Mouse (Mus musculus): ENCODE measurements at regions not wholly inside any gene's neighbourhood (a gene's known extent, or its start where the extent isn't known, plus 50 kb on each side); places are given as distances from the start of the nearest gene placed in this dataset.

- H3K27me3 ChIP-seq (ENCODE audit: insufficient read depth, low read length) = peaks cover 16% of the 10 kb centered on the region
- no peak for TF ChIP-seq GATA2 (IDR thresholded peaks at IDR 0.05; ENCODE audit: borderline replicate concordance, low read depth, low read length)
- TF ChIP-seq GATA1 (IDR thresholded peaks at IDR 0.05; ENCODE audit: borderline replicate concordance, low read length) = no peak
- H3K4me3 ChIP-seq (ENCODE audit: low read depth, low read length) = no peak overlapping the region
- ATAC-seq (ENCODE audit: extremely low read depth, insufficient number of reproducible peaks, low FRiP score, poor library complexity, severe bottlenecking) (no peak; the same call in 1 of the 2 replicates), DNase-seq (ENCODE audit: low spot score) (no peak)
- H3K9me3 ChIP-seq (replicated peaks) = no peaks in the 10 kb centered on the region
- peaks cover 3% of the 10 kb centered on the region; the same call in 1 of the 2 replicates for H3K4me1 ChIP-seq (ENCODE audit: insufficient read depth, low read depth, low read length)
- no peaks in the 10 kb centered on the region for H3K36me3 ChIP-seq (replicated peaks)
These were observed 95.5 kb upstream of the Gls start for GRCm38 (mm10) chr1:52328507-52328906.

DNA sequence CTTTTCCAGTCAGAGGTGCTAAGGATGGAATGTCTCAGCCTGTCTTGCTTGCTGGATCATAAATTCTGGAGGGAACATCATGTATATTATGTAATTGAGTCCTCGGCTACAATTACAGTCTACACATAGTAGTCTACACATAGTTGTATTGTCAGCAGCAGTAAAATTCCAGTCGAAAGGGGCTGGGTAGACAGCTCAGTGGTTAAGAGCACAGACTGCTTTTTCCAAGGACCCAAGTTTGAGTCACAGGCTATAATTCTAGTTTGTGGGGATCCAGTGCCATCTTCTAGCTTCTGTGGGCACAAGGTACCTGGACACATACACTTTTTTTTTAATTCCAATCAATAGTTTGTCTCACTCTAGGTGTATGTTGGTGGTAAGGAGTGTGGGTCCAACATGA is 91.3 kb upstream of the Gls start:
- TF ChIP-seq GATA2 (IDR thresholded peaks at IDR 0.05; ENCODE audit: borderline replicate concordance, low read depth, low read length) = no peak
- no peak for TF ChIP-seq POLR2AphosphoS5 (IDR thresholded peaks at IDR 0.05; ENCODE audit: insufficient replicate concordance, low read depth, low read length)
- TF ChIP-seq CTCF (IDR thresholded peaks at IDR 0.05; ENCODE audit: low read depth, low read length) = no peak
- TF ChIP-seq TAL1 (conservative IDR thresholded peaks at IDR 0.05; ENCODE audit: low read depth, low read length) = no peak
- TF ChIP-seq GATA1 (IDR thresholded peaks at IDR 0.05; ENCODE audit: borderline replicate concordance, low read length) = no peak
- DNase-seq (ENCODE audit: low spot score) (no peak), ATAC-seq (ENCODE audit: extremely low read depth, insufficient number of reproducible peaks, low FRiP score, poor library complexity, severe bottlenecking) (no peak)
- Histone ChIP-seq H3K4me3 (ENCODE audit: low read depth, low read length) (no peak overlapping the region), H3K27me3 (ENCODE audit: insufficient read depth, low read length) (peaks cover 8% of the 10 kb centered on the region), H3K4me1 (ENCODE audit: insufficient read depth, low read depth, low read length) (no peaks in the 10 kb centered on the region), H3K36me3 (replicated peaks) (no peaks in the 10 kb centered on the region), H3K9me3 (replicated peaks) (0 out of 2 replicates have a peak, but pooled peaks cover 2% of the 10 kb centered on the region)

- no peak for DNase-seq (ENCODE audit: low spot score)
- no peak for TF ChIP-seq POLR2AphosphoS5 (IDR thresholded peaks at IDR 0.05; ENCODE audit: insufficient replicate concordance, low read depth, low read length)
- no peak for TF ChIP-seq GATA1 (IDR thresholded peaks at IDR 0.05; ENCODE audit: borderline replicate concordance, low read length)
- no peak for TF ChIP-seq CTCF (IDR thresholded peaks at IDR 0.05; ENCODE audit: low read depth, low read length)
- TF ChIP-seq GATA2 (IDR thresholded peaks at IDR 0.05; ENCODE audit: borderline replicate concordance, low read depth, low read length) = no peak
- TF ChIP-seq TAL1 (conservative IDR thresholded peaks at IDR 0.05; ENCODE audit: low read depth, low read length) = no peak
- Histone ChIP-seq H3K4me1 (ENCODE audit: insufficient read depth, low read depth, low read length) (no peaks in the 10 kb centered on the region), H3K36me3 (replicated peaks) (no peaks in the 10 kb centered on the region), H3K4me3 (ENCODE audit: low read depth, low read length) (no peak overlapping the region), H3K9me3 (replicated peaks) (0 out of 2 replicates have a peak, but pooled peaks cover 2% of the 10 kb centered on the region), H3K27me3 (ENCODE audit: insufficient read depth, low read length) (no peaks in the 10 kb centered on the region)
- ATAC-seq (ENCODE audit: extremely low read depth, insufficient number of reproducible peaks, low FRiP score, poor library complexity, severe bottlenecking) = no peak
These were observed 79.1 kb upstream of the Gls start for GRCm38 (mm10) chr1:52312076-52312633.

DNA sequence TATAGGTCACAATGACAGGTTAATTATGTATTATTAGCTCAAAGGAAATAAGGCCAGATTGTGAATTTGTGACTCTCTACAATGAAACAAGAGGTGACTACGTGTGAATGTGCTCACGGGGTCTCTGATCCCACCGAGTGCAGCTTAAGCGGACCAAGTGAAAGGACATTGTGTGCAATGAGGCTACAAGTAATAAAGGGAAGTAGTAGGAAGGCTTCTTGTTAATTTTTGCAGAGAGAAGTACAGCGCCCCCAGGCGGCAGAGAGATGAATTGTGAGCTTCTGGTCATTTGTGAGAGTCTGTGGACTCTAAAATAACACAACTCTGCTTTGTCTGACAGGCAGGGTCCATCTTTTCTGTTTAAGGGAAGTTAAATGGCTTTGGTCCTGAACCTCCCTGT is 73.9 kb upstream of the Gls start:
- ATAC-seq (ENCODE audit: extremely low read depth, insufficient number of reproducible peaks, low FRiP score, poor library complexity, severe bottlenecking) = no peak
- peaks cover 13% of the 10 kb centered on the region for H3K4me1 ChIP-seq (ENCODE audit: insufficient read depth, low read depth, low read length)
- H3K4me3 ChIP-seq (ENCODE audit: low read depth, low read length) = no peak overlapping the region
- TF ChIP-seq TAL1 (conservative IDR thresholded peaks at IDR 0.05; ENCODE audit: low read depth, low read length) (no peak), CTCF (IDR thresholded peaks at IDR 0.05; ENCODE audit: low read depth, low read length) (peak; percentile 64), GATA2 (IDR thresholded peaks at IDR 0.05; ENCODE audit: borderline replicate concordance, low read depth, low read length) (no peak), POLR2AphosphoS5 (IDR thresholded peaks at IDR 0.05; ENCODE audit: insufficient replicate concordance, low read depth, low read length) (no peak), GATA1 (IDR thresholded peaks at IDR 0.05; ENCODE audit: borderline replicate concordance, low read length) (no peak)
- DNase-seq (ENCODE audit: low spot score) = no peak
- H3K9me3 ChIP-seq (replicated peaks) = no peaks in the 10 kb centered on the region
- no peaks in the 10 kb centered on the region for H3K36me3 ChIP-seq (replicated peaks)
- H3K27me3 ChIP-seq (ENCODE audit: insufficient read depth, low read length) = peaks cover 3% of the 10 kb centered on the region; the same call in 1 of the 2 replicates

- DNase-seq (ENCODE audit: low spot score) (no peak), ATAC-seq (ENCODE audit: extremely low read depth, insufficient number of reproducible peaks, low FRiP score, poor library complexity, severe bottlenecking) (no peak)
- H3K27me3 ChIP-seq (ENCODE audit: insufficient read depth, low read length) = peaks cover 3% of the 10 kb centered on the region; the same call in 1 of the 2 replicates
- no peaks in the 10 kb centered on the region for H3K9me3 ChIP-seq (replicated peaks)
- H3K4me3 ChIP-seq (ENCODE audit: low read depth, low read length) = no peak overlapping the region
- no peaks in the 10 kb centered on the region for H3K36me3 ChIP-seq (replicated peaks)
- peaks cover 13% of the 10 kb centered on the region for H3K4me1 ChIP-seq (ENCODE audit: insufficient read depth, low read depth, low read length)
- TF ChIP-seq GATA2 (IDR thresholded peaks at IDR 0.05; ENCODE audit: borderline replicate concordance, low read depth, low read length) = no peak
- no peak for TF ChIP-seq POLR2AphosphoS5 (IDR thresholded peaks at IDR 0.05; ENCODE audit: insufficient replicate concordance, low read depth, low read length)
- no peak for TF ChIP-seq TAL1 (conservative IDR thresholded peaks at IDR 0.05; ENCODE audit: low read depth, low read length)
These were observed 72.9 kb upstream of the Gls start for GRCm38 (mm10) chr1:52305679-52306632.

GRCm38 (mm10) chr1:52302557-52302956 is 69.5 kb upstream of the Gls start:
- Histone ChIP-seq H3K27me3 (ENCODE audit: insufficient read depth, low read length) (peaks cover 10% of the 10 kb centered on the region), H3K4me3 (ENCODE audit: low read depth, low read length) (no peak overlapping the region; the same call in 1 of the 2 replicates), H3K4me1 (ENCODE audit: insufficient read depth, low read depth, low read length) (peaks cover 18% of the 10 kb centered on the region), H3K9me3 (replicated peaks) (no peaks in the 10 kb centered on the region), H3K36me3 (replicated peaks) (no peaks in the 10 kb centered on the region)
- ATAC-seq (ENCODE audit: extremely low read depth, insufficient number of reproducible peaks, low FRiP score, poor library complexity, severe bottlenecking) (peak; percentile 69), DNase-seq (ENCODE audit: low spot score) (peak; percentile 64)
- TF ChIP-seq POLR2AphosphoS5 (IDR thresholded peaks at IDR 0.05; ENCODE audit: insufficient replicate concordance, low read depth, low read length) = no peak
- TF ChIP-seq CTCF (IDR thresholded peaks at IDR 0.05; ENCODE audit: low read depth, low read length) = peak; percentile 74
